Mouse (Mus musculus): ENCODE results near the gene Gm37240. TPM values are rescaled to one million over a fixed set of nuclear protein-coding genes. Genes with fewer than 3 reads are reported as not detected.

Gm37240 gene
- polyA plus RNA-seq, 1 experiment from 2014 or later: 3.2 TPM

GRCm38 (mm10) chr3:85311176-85311575, 576.1 kb downstream of the Gm37240 start:
- Histone ChIP-seq H3K9ac (replicated peaks; ENCODE audit: low read length) (no peak overlapping the region), H3K9me3 (replicated peaks; ENCODE audit: control insufficient read depth, low read length) (no peaks in the 10 kb centered on the region), H3K4me3 (ENCODE audit: low read depth, low read length) (no peak overlapping the region), H3K4me2 (ENCODE audit: low read depth, low read length) (no peak overlapping the region), H3K27ac (replicated peaks; ENCODE audit: low read depth, low read length) (no peak overlapping the region), H3K4me1 (ENCODE audit: control insufficient read depth, insufficient read depth, low read length) (no peaks in the 10 kb centered on the region), H3K27me3 (ENCODE audit: control insufficient read depth, insufficient read depth, low read length) (no peaks in the 10 kb centered on the region), H3K36me3 (replicated peaks; ENCODE audit: control insufficient read depth, insufficient read depth, low read depth, low read length) (no peaks in the 10 kb centered on the region)
- ATAC-seq (replicated peaks; ENCODE audit: insufficient number of reproducible peaks, low FRiP score, low TSS enrichment, low read depth) (no peak), DNase-seq (ENCODE audit: low spot score) (no peak)
- 85% methylated on average over 3 of the region's 3 CpGs for WGBS

- Histone ChIP-seq H3K9me3 (replicated peaks; ENCODE audit: control insufficient read depth, low read length) (no peaks in the 10 kb centered on the region), H3K4me3 (ENCODE audit: low read depth, low read length) (no peak overlapping the region), H3K27me3 (ENCODE audit: control insufficient read depth, insufficient read depth, low read length) (no peaks in the 10 kb centered on the region), H3K27ac (replicated peaks; ENCODE audit: low read depth, low read length) (no peak overlapping the region), H3K36me3 (replicated peaks; ENCODE audit: control insufficient read depth, insufficient read depth, low read depth, low read length) (no peaks in the 10 kb centered on the region), H3K4me2 (ENCODE audit: low read depth, low read length) (no peak overlapping the region), H3K4me1 (ENCODE audit: control insufficient read depth, insufficient read depth, low read length) (no peaks in the 10 kb centered on the region), H3K9ac (replicated peaks; ENCODE audit: low read length) (no peak overlapping the region)
- no peak for DNase-seq (ENCODE audit: low spot score)
- ATAC-seq (replicated peaks; ENCODE audit: insufficient number of reproducible peaks, low FRiP score, low TSS enrichment, low read depth): no peak
- 81% methylated on average over 8 of the region's 8 CpGs for WGBS
These were observed 576.8 kb downstream of the Gm37240 start for GRCm38 (mm10) chr3:85310401-85310989.

GRCm38 (mm10) chr3:85309168-85309567, 578.1 kb downstream of the Gm37240 start:
- ATAC-seq (replicated peaks; ENCODE audit: insufficient number of reproducible peaks, low FRiP score, low TSS enrichment, low read depth) (no peak), DNase-seq (ENCODE audit: low spot score) (no peak)
- no peaks in the 10 kb centered on the region for H3K9me3 ChIP-seq (replicated peaks; ENCODE audit: control insufficient read depth, low read length)
- H3K4me3 ChIP-seq (ENCODE audit: low read depth, low read length): no peak overlapping the region
- H3K27ac ChIP-seq (replicated peaks; ENCODE audit: low read depth, low read length): no peak overlapping the region
- 94% methylated on average over 6 of the region's 6 CpGs for WGBS
- no peaks in the 10 kb centered on the region for H3K36me3 ChIP-seq (replicated peaks; ENCODE audit: control insufficient read depth, insufficient read depth, low read depth, low read length)
- H3K4me1 ChIP-seq (ENCODE audit: control insufficient read depth, insufficient read depth, low read length): no peaks in the 10 kb centered on the region
- no peak overlapping the region for H3K4me2 ChIP-seq (ENCODE audit: low read depth, low read length)
- no peak overlapping the region for H3K9ac ChIP-seq (replicated peaks; ENCODE audit: low read length)
- H3K27me3 ChIP-seq (ENCODE audit: control insufficient read depth, insufficient read depth, low read length): no peaks in the 10 kb centered on the region

- Histone ChIP-seq H3K36me3 (replicated peaks; ENCODE audit: control insufficient read depth, insufficient read depth, low read depth, low read length) (no peaks in the 10 kb centered on the region), H3K9ac (replicated peaks; ENCODE audit: low read length) (no peak overlapping the region), H3K27me3 (ENCODE audit: control insufficient read depth, insufficient read depth, low read length) (no peaks in the 10 kb centered on the region), H3K27ac (replicated peaks; ENCODE audit: low read depth, low read length) (no peak overlapping the region), H3K4me3 (ENCODE audit: low read depth, low read length) (no peak overlapping the region), H3K4me2 (ENCODE audit: low read depth, low read length) (no peak overlapping the region), H3K4me1 (ENCODE audit: control insufficient read depth, insufficient read depth, low read length) (no peaks in the 10 kb centered on the region), H3K9me3 (replicated peaks; ENCODE audit: control insufficient read depth, low read length) (no peaks in the 10 kb centered on the region)
- DNase-seq (ENCODE audit: low spot score) (no peak), ATAC-seq (replicated peaks; ENCODE audit: insufficient number of reproducible peaks, low FRiP score, low TSS enrichment, low read depth) (no peak)
- WGBS: 60% methylated on average over 4 of the region's 4 CpGs
These were observed 578.6 kb downstream of the Gm37240 start for GRCm38 (mm10) chr3:85308706-85309105.

GRCm38 (mm10) chr3:85301851-85302250, 585.5 kb downstream of the Gm37240 start:
- H3K4me3 ChIP-seq (ENCODE audit: low read depth, low read length): no peak overlapping the region
- H3K4me1 ChIP-seq (ENCODE audit: control insufficient read depth, insufficient read depth, low read length): no peaks in the 10 kb centered on the region
- DNase-seq (ENCODE audit: low spot score) (no peak), ATAC-seq (replicated peaks; ENCODE audit: insufficient number of reproducible peaks, low FRiP score, low TSS enrichment, low read depth) (no peak)
- no peaks in the 10 kb centered on the region for H3K9me3 ChIP-seq (replicated peaks; ENCODE audit: control insufficient read depth, low read length)
- H3K9ac ChIP-seq (replicated peaks; ENCODE audit: low read length): no peak overlapping the region
- no peak overlapping the region for H3K4me2 ChIP-seq (ENCODE audit: low read depth, low read length)
- 94% methylated on average over 3 of the region's 3 CpGs for WGBS
- H3K27ac ChIP-seq (replicated peaks; ENCODE audit: low read depth, low read length): no peak overlapping the region
- no peaks in the 10 kb centered on the region for H3K27me3 ChIP-seq (ENCODE audit: control insufficient read depth, insufficient read depth, low read length)
- no peaks in the 10 kb centered on the region for H3K36me3 ChIP-seq (replicated peaks; ENCODE audit: control insufficient read depth, insufficient read depth, low read depth, low read length)

- H3K36me3 ChIP-seq (replicated peaks; ENCODE audit: control insufficient read depth, insufficient read depth, low read depth, low read length): no peaks in the 10 kb centered on the region
- H3K27ac ChIP-seq (replicated peaks; ENCODE audit: low read depth, low read length): no peak overlapping the region
- 95% methylated on average over 2 of the region's 2 CpGs for WGBS
- no peaks in the 10 kb centered on the region for H3K4me1 ChIP-seq (ENCODE audit: control insufficient read depth, insufficient read depth, low read length)
- no peaks in the 10 kb centered on the region for H3K9me3 ChIP-seq (replicated peaks; ENCODE audit: control insufficient read depth, low read length)
- H3K4me2 ChIP-seq (ENCODE audit: low read depth, low read length): no peak overlapping the region
- H3K4me3 ChIP-seq (ENCODE audit: low read depth, low read length): no peak overlapping the region
- ATAC-seq (replicated peaks; ENCODE audit: insufficient number of reproducible peaks, low FRiP score, low TSS enrichment, low read depth) (no peak), DNase-seq (ENCODE audit: low spot score) (no peak)
- H3K9ac ChIP-seq (replicated peaks; ENCODE audit: low read length): no peak overlapping the region
- no peaks in the 10 kb centered on the region for H3K27me3 ChIP-seq (ENCODE audit: control insufficient read depth, insufficient read depth, low read length)
These were observed 586.0 kb downstream of the Gm37240 start for GRCm38 (mm10) chr3:85301336-85301735.

- H3K4me1 ChIP-seq (ENCODE audit: control insufficient read depth, insufficient read depth, low read length): no peaks in the 10 kb centered on the region
- WGBS: 63% methylated on average over 18 of the region's 18 CpGs
- no peak overlapping the region for H3K9ac ChIP-seq (replicated peaks; ENCODE audit: low read length)
- H3K27ac ChIP-seq (replicated peaks; ENCODE audit: low read depth, low read length): no peak overlapping the region
- ATAC-seq (replicated peaks; ENCODE audit: insufficient number of reproducible peaks, low FRiP score, low TSS enrichment, low read depth) (no peak), DNase-seq (ENCODE audit: low spot score) (no peak)
- H3K9me3 ChIP-seq (replicated peaks; ENCODE audit: control insufficient read depth, low read length): no peaks in the 10 kb centered on the region
- no peaks in the 10 kb centered on the region for H3K27me3 ChIP-seq (ENCODE audit: control insufficient read depth, insufficient read depth, low read length)
- no peak overlapping the region for H3K4me2 ChIP-seq (ENCODE audit: low read depth, low read length)
- H3K36me3 ChIP-seq (replicated peaks; ENCODE audit: control insufficient read depth, insufficient read depth, low read depth, low read length): no peaks in the 10 kb centered on the region
- H3K4me3 ChIP-seq (ENCODE audit: low read depth, low read length): no peak overlapping the region
These were observed 587.4 kb downstream of the Gm37240 start for GRCm38 (mm10) chr3:85299649-85300550.

- H3K4me1 ChIP-seq (ENCODE audit: control insufficient read depth, insufficient read depth, low read length): no peaks in the 10 kb centered on the region
- H3K27me3 ChIP-seq (ENCODE audit: control insufficient read depth, insufficient read depth, low read length): no peaks in the 10 kb centered on the region
- no peak overlapping the region for H3K4me3 ChIP-seq (ENCODE audit: low read depth, low read length)
- no peak overlapping the region for H3K9ac ChIP-seq (replicated peaks; ENCODE audit: low read length)
- H3K36me3 ChIP-seq (replicated peaks; ENCODE audit: control insufficient read depth, insufficient read depth, low read depth, low read length): no peaks in the 10 kb centered on the region
- WGBS: 85% methylated on average over 9 of the region's 9 CpGs
- H3K4me2 ChIP-seq (ENCODE audit: low read depth, low read length): no peak overlapping the region
- no peak for ATAC-seq (replicated peaks; ENCODE audit: insufficient number of reproducible peaks, low FRiP score, low TSS enrichment, low read depth)
- H3K9me3 ChIP-seq (replicated peaks; ENCODE audit: control insufficient read depth, low read length): no peaks in the 10 kb centered on the region
- no peak for DNase-seq (ENCODE audit: low spot score)
- no peak overlapping the region for H3K27ac ChIP-seq (replicated peaks; ENCODE audit: low read depth, low read length)
These were observed 592.1 kb downstream of the Gm37240 start for GRCm38 (mm10) chr3:85295229-85295628.
